Mouse (Mus musculus): ENCODE data around the gene Rab36.
"Not testable (repeated sequence)": the region's sequence is repeated elsewhere in the genome, so short reads cannot be mapped to it uniquely, and the experiment has no call there.

Rab36 gene

DNA sequence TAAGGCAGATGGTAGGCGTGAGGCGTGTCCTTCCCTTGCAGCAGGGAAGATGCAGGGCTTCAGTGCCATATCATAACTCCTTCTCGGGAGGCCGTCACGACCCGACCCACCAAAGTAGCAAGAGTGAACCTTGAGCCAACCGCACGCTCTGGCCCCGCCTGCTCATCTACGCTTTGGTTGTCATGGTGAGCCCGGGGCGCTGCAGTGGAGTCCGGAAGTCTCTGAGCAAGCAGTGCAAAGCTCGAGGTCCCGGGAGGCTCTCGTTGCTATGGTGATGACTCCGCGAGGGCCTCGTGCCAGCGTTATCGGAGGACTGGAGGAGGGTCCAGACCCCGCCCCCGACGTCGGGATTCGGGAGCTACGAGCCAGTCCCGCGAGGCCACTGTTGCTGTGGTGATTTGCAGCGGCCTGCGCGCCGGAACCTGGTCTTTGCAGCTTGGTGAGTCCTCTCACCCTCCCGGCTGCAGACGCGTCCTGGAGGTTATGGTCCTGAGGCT is at the start of gene Rab36:
TSS of gene Rab36 (plus strand) at position 176 of the 497 bp plus-strand sequence.
- DNase-seq = peak; percentile 78

DNA sequence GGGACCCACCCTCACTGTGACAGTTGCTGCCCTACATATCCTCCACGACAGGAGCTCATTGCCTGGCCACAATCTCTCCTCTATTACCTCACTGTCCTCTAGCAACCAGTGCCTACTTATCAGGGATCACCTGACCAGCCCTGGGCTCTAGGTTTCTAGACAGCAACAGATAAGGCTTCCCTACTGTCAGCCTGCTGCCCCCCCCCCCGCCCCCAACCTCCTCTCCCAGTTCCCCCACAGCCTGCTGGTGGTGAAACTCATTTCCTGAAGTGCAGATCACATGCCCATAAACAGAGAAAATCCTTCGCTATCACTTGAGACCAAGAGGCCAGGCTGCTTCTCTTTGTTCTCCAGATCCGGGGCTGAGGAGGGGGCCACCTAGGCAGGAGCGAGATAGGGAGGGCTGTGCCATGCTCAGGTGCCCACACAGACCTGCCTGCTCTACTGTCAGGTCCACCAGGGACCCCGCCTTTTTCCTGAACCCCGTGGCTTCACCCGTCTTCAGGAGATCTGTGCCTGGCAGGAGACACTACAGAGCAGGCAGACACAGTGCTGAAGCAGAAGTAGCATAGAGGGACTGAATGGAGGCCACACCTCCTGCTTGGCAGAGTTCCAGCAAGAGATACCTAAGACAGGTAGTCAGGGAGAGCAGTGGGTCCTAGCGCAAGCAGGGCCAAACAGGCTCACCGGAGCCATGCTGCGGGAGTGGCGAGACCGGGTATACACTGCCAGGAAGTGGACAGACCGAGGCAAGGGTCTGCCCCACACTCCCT is 49.0 kb upstream of the Rab36 start:
- no peak for DNase-seq

DNA sequence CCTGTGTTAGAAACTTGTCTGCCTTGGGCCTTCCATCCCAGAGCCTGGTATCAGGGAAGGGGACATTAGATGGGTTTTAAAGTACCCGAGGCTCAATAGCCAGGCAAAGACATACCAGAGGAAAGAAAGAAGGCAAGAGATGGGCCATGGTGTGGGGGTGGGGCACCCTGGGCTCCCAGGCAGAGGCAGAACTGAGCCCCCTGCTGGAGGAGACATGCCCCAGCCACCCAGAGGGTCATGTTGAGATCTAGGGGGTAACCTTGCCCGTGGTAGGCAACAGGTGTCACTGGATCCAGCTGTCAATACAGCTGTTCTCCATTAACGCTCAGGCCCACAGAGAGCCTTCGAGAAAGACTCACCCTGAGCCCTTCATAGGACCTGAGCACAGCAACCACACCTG is 47.0 kb upstream of the Rab36 start:
- peak; percentile 35 for DNase-seq

DNA sequence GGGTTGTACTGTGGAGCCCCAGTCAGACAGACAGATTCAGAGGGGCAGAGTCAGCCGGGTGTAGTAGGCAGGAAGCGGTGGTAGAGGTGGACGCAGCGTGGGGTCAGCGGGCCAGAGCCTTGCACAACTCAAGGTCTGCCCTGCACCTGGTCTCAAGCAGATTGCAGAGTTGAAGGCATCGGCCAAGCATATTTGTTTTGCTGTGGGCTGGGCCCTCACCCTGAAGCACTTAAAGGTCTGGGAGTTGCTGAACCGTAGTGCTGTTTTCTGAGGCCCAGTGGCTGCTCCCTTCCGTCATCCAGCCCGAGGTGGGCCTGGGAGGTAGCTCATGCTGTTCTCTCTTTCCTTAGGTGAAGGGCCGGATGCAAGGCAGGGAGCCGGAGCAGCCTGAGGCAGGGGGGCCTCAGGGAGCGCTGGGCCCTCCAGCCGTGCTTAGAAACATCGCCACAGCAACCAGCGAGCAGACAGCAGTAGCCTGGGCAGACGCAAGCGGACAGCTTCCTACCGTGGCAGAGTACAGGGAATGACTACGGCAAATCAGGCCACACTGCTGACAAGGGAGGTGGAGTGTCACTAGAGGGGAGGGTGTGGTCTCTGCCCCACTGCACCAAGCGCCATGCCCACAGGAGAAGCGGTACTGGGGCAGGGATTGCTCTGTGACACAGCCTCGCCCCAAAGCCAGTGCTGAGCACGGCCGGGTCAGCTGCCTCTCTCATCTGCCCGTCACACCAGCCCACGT is 46.1 kb upstream of the Rab36 start:
- no peak for DNase-seq

DNA sequence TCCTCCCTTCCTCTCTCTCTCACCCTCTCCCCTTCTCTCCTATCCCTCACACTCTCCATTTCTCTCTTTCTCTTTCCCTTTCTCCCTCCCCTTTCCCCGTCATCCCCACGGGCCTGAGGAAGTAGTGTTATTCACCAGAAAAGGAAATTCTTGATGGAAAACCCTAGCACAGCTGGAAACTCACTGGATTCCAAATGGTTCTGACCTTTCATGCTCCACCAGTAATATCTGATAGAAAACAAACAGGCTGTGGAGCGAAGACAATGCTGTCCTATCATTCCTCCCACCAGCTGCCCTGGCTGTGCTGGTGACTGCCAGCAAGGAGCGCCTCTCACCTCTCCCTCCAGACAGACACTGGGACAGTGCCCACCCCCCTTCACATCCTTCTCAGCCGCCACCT is 42.0 kb upstream of the Rab36 start:
- no peak for DNase-seq

DNA sequence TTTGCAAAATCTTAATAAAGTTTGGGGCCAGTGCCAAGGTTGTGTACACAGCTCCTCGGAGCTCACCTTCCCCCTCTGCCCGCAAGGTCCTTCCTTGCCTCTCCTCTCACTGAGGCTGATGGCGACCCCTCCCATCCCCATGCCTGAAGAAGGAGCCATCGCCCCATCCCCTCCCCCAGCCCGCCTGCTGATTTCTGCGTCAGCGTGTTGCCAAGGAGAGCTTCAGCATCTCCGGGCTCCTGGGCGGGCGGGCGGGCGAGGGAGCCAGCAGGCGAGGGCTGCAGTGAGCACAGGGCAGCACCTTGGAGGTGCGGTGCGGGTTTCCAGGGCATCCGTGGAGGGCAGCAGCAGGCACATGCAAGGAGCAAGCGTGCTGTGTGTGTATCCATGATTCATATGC is 41.5 kb upstream of the Rab36 start:
- DNase-seq = no peak

DNA sequence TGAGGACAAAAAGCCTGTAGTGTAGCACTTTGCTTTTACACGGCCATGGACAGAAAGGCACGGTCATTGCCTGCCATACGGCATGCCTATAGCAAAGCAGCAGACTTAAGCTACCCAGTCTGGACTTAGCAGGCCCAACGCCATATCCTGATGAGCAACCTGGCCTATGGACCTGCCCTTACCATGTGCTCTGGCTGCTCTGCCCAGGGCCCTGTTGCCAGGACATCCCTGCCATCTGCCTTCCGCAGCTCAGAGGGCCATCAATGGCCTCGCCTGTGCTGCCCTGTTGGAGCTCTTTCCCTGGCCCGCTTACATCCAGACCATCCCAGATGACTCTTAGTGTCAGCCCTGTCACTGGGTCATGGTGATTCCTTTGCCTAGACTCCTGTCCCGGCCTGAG is 35.5 kb upstream of the Rab36 start:
- DNase-seq = no peak

DNA sequence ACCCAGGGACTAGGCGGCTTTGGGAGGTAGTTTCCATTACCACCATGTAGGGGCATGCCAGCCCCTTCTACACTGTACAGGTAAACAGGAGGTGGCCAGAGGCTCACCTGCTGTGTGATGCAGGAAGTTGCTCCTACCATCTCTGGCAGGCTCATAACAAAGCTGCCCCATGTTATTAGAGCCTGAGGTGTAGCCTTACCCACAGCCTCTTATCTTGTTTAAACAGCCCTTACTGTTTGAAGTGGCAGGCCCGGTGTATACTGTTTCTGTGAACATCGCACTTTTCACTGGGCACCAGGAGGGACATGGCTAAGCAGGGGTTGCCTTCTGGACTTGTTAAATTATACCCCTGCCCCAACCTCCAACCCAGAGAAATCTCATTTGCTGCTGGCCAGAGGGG is 32.8 kb upstream of the Rab36 start:
- DNase-seq = no peak

DNA sequence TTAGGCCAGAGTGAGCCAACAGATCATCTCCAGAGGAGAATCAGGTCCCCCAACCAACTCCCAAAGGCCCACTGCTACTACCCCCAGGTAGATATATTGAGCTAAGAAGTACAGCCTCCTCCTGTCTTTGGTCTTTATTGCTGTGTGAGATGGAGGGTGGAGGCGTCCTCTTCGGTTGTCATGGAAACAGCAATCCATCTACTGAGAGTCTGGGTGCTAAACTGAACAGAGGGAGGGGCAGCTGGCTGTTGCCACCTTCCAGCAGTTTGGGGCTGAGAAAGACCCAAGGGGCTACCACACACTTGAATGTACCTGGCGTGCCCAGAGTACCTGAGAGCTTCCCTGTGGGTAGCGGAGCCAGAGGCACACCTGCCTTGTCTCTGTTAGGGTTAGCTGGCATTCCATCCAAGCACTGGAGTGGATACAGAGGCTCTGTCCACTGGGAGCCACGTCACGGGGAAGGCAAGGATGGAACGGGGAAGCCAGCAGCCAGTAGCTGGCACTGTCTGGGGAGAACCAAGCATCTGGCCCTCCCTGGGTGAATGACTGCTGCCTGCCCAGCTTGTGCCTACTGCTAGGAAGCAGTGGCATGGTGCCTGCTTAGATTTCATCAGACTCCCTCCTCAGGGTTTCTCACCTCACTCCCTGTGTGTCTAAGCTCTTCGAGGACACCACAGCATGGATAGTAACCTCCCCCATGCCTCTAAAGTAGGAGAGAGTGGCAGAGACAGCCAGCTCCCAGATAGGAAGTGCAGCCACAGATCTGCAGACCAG is 29.8 kb upstream of the Rab36 start:
- no peak for DNase-seq

DNA sequence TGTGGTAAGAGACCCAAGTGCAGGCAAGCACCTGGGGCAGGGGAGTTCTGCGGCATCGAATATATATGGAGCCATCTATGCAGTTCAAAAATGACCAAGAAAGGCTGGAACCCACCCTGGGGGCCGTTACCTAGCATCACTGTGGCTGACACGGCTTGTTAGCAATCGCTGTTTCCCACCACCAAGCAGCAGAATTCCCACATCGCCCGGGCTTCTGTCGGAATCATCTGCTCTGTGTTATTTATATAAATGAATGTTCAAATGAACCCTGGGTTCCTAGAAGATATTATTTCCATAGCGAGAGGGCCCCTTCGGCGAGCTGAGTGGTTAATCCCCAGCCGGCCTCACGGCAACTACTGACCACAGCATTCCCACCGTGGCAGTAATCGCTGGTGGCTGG is 26.2 kb upstream of the Rab36 start:
- no peak for DNase-seq

DNA sequence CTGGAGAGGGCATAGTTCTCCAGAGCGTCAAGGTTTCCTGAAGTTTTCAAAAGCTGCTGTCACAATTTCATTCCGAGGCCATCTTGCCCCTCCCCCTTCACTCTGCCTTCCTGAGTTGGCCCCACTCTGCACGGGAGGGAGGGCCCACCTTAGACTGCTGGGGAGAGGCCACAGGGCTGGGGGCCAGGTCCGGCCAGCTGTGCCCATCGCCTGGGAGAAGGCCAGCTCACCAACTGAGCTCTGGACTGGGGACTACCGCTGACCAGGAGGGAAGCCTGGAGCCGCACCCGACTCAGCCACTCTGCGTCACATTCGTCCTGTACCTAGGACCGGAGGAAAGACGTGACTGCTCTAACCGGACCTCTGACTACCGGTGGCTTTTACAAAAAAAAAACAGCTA is 21.4 kb upstream of the Rab36 start:
- no peak for DNase-seq

DNA sequence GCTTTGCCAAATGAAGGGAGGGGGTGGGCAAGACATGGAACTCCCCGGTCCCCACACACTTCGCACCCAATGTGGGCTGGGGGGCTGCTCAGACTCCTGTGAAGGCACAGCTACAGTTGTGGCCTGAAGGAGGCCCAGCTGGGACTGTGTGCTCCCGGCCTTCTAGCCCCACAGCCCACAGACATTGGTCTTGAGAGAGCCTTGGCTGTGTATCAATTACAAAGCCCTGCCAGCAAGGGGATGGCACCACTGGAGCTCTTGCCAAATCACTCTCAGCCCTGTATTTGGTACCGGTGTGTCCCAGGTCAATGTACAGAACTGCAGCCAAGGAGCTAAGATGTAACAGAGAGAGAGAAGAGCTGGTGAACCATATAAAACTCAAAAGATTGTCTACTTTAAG is 20.4 kb upstream of the Rab36 start:
- no peak for DNase-seq

DNA sequence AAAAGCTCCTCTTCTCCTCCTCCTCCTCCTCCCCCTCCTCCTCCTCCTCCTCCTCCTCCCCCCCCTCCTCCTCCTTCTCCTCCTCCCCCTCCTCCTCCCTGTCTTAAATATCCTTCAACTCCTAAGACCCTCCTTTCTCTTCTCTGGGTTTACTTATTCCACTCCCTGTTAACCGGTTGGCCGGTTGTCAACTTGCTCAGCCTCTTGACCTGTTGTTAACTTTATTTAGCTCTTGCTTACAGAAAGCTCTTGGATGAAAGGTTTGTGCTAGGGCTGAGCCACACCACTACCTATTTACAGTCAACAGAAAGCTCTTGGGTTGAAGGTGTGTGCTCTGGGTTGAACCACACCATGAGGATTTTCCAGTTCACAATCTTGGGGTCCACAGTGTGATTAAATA is 16.6 kb upstream of the Rab36 start:
- no peak for DNase-seq

DNA sequence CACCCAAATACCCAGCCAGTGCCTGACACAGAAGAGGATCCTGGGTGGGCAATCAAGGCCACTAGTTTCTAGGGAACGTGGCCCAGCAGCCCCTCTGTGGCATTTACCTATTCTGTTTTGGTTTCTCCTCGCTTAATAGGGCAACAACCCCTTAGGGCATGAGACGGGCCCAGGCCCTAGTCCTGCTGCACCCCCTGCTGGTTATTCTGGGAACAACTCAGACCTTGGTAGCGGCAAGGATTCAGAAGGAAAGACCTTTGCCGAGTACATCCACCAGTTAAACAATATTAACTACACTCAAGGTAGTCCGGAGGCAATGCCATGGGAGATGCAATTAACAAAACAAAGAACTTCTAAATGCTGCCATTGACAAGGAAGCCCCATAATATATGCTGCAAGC is 15.7 kb upstream of the Rab36 start:
- DNase-seq = peak; percentile 85

DNA sequence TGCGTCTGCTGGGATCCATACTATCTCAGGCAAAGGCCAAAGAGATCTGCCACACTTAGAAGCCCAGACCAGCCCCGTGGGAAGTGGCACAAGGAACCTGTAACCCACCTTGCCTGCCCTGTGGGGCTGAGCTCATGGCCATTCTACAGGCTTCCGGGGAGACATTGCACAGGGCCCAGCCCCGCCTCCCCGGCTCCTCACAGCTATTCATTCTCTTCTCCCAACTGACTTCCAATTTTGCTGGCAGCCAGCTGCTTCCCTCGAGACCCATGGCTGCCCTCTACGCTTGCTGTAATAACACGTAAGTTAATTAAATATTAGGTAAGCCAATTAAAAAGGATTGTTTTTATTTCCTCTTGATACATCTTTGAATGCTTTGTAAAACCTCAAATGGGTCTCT is 10.4 kb upstream of the Rab36 start:
- DNase-seq = no peak

DNA sequence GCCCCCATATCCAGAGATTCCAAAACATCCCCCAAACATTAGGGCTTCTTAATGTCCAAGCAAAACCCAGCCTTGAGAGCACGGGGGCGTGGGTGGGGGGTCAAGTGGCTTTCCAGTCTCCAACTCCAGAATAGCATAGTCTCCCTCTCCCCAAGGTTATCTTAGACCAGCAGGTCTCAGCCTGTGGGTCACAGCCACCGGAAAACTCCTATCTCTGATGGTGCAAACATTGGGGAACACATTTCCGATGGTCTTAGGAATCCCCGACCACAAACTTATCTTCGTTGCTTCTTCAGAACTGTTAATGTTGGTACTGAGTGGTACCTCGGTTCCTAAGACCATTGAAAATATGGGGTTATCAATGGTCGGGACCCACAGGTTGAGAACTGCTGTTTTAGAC is 8.1 kb upstream of the Rab36 start:
- no peak for DNase-seq

DNA sequence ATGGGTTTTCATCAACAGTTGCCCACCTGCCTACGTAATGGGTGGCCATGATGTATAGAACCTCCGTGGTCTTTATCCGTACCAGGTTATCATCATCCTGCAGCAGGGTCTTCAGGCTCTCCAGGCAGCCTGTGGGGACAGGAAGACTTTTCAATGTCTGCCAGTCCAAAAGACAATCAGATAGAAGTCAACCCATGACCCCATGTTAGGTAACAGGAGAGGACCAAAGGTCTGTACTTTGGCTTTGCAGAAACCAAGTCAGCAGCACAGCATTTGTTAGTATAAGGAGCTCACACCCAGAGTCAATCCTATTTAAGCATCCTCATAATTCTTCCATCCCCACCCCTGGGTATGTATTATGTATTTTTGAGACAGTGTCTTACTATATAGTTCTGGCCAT is 7.2 kb upstream of the Rab36 start:
- no peak for DNase-seq

DNA sequence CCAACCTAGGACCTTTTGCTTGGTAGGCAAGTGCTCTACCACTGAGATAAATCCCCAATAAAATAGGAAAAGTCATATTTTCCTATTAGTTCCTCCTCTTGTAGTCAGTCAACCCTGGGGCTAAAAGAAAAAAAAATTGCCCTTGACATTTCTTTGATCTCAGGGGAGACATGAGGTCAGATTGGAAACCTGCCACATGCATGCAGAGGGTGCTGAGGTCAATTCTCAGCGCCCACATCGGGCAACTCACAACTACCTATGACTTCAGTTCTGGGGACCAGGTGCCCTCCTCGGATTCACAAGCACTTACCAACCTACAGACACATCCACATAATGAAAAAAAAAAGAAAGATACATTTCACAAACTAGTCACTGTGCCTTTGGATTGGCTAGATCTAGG is 6.6 kb upstream of the Rab36 start:
- DNase-seq = no peak

DNA sequence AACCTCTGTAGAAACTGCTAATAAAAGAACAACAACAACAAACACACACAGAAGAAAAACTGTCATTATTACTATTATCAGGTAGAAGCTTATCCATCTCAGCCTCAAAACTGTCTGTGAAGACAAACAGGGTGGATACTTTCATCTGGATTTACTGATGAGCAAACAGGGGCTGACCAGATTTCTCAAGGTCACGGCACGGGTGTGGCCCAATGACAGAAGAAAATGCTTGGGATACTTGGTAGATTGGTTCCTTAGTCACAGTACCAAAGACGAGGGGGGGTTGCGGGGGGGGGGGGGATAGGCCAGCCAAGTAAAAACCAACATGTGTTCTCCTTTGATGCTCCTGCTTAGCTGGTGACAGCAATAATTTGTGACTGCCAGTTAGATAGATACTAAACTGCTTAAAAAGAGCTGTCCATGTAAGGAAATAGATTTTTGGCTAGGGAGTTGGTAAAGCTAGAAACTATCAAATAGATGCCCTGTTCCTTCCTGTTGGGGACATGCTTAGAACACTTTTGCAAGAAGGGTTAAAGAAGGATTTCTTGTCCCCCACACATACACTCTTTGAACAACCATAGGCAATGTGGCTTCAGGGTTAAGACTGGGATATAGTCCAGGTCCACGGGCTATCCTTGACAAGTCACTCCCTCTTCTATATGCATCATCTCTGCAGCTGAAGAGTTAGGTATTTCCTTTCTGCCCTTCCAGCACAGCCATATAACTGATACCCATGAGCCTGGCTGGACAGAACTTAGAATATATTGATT is 5.3 kb upstream of the Rab36 start:
- DNase-seq = no peak

DNA sequence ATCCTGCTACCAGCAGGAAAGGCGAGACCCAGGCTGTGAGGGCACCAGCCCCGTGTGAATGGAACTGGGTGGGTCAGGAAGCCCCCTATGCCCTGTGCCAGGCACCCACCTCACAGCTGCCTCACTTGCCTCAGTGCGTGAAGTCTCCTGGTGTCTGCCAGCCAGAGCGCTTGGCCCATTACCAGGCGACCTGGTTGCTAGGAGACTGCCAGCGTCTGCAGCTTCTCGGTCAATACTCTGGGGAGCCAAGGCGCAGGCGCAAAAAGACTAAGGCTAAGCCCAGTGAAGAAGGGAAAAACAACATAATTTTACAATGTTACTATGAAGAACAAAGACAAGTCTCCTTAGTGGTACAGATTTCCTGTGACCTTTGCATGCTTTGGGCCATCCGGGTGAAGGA is 4.5 kb upstream of the Rab36 start, which contains the start of gene Rsph14:
TSS of gene Rsph14 (minus strand) at position 192 of the 400 bp plus-strand sequence.
- DNase-seq = no peak

DNA sequence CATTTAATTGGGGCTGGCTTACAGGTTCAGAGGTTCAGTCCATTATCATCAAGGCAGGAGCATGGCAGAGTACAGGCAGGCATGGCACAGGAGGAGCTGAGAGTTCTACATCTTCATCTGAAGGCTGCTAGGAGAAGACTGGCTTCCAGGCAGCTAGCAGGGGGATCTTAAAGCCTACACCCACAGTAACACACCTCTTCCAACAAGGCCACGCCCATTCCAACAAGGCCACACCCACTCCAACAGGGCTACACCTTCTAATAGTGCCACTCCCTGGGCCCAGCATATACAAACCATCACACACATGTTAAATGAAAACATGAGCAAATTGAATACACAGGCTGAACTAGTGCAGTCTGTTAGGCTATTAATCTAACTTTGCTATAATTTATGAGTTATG is 5.2 kb downstream of the Rab36 start:
- not testable (repeated sequence) for DNase-seq

DNA sequence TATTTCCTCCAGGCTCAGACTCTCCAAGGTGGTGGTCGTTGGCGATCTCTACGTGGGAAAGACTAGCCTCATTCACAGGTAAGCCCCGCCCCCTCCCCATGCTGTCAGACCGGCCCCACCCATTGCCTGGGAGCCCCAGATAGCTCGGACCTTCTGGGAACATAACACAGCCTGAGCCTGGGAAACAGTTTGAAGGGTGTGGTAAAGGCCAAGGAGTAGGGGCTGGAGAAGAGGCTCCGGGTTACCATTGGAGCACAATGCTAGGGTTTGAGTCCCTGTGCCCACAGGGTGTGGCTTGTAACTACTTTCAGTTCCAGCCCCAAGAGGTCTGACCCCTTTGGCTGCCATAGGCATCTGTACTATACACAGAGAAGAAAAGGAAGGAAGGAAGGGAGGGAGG is 7.6 kb downstream of the Rab36 start:
- DNase-seq = no peak

DNA sequence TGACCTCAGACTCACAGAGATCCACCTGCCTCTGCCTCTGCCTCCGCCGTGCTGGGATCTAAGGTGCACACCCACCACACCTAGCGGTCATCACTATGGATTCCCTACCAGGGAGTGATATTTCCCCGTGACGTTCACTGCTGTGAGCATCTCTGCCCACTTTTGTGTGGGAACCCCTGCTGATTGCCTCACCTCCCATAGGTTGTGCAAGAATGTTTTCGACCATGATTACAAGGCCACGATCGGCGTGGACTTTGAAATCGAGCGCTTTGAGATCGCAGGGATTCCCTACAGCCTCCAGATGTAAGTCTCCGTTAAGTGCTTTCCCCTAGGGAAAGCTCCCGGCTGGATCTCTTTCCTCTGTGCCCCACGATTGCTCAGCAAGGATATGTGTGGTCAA is 9.0 kb downstream of the Rab36 start:
- no peak for DNase-seq

Data from thymus, postnatal 4 days (tissue).